Mouse (Mus musculus) ES-Bruce4 (cell line): ENCODE measurements around the gene Mecom.

Experiments
- CTCF ChIP-seq: IDR thresholded peaks from one replicate; pipeline ENCODE4 v1.8.1; 2011; ENCODE audit warnings: low read depth, low read length
- POLR2A ChIP-seq: IDR thresholded peaks from one replicate; pipeline ENCODE4 v1.8.1; 2011; ENCODE audit warnings: low read length; ENCODE audit not compliant: insufficient read depth

DNA sequence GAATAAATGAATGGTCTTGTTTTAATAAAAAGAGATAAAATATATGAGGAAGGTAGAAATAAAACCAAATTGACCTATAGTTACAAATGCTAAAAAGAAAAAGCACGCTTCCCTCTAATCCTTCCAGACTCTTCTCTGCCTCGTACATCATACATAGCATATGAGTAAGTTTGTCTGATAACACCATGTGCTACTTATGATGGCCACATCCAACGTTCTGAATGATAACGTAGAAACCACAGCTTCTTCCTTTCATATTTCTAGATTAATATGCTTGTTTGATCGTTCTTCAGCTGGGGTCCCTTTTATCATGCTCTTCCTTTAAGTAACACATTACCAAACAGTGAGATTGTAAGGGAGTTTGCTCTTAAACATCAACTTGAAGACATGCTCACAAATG, 310.3 kb downstream of the Mecom start:
- no peak for TF ChIP-seq POLR2A
- no peak for TF ChIP-seq CTCF
